Mouse (Mus musculus) heart, postnatal 4 days (tissue): Measurements from ENCODE around the gene Gm21985. TPM values are rescaled to one million over a fixed set of nuclear protein-coding genes. Genes with fewer than 3 reads are reported as not detected.

Source experiments
- DNase-seq: peaks from one replicate; pipeline ENCODE4 v3.0.0; 2021
- total RNA-seq, 2 experiments: library from RNA; stranded (reverse); gene quantifications; 2 replicates each; pipeline ENCODE4 v1.2.3; 2021

The Gm21985 gene
- not detected for total RNA-seq

GRCm38 (mm10) chr2:112266242-112266592 is at the start of gene Gm21985:
Gene Gm21985 (plus strand): TSS chr2:112266314.
- peak; percentile 74 for DNase-seq

- DNase-seq: no peak
These were observed 48.5 kb upstream of the Gm21985 start for GRCm38 (mm10) chr2:112217614-112218013.

DNA sequence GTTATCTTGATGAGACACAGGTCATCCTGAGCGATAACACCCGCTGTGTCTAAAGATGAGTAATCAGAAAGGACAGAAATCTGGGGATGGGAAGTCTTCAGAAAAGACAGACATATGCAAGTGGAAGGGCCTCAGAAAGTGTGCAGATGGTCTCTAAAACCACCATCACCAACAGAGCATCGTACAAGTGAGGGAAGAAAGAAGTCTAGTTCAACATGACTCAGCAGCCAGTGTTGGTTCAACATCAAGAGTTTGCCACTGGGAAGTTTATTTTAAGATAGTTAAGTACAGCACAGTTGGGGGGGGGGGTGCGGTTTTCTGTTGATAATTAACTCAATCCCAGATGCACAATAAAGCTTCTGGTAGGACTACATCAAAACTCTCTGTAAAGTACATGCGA is 45.2 kb upstream of the Gm21985 start:
- DNase-seq: no peak

DNA sequence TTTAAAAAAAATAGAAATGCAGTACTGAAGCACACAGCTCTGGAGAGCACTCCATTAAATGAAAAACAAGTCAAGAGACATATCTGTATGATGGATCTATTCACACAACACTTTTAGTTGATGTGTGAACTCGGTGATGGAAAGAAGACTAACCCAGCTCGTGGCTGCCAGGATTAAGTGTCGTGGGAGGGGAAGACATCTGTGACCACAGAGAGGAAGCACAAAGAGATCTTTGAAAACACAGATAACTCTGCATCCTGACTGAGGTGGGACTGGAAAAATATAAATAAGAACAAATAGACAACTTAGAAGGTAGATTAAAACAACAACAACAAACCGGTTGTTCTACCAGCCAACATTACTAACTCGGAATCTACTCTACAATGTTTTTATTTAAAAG is 43.5 kb upstream of the Gm21985 start:
- DNase-seq: no peak

DNA sequence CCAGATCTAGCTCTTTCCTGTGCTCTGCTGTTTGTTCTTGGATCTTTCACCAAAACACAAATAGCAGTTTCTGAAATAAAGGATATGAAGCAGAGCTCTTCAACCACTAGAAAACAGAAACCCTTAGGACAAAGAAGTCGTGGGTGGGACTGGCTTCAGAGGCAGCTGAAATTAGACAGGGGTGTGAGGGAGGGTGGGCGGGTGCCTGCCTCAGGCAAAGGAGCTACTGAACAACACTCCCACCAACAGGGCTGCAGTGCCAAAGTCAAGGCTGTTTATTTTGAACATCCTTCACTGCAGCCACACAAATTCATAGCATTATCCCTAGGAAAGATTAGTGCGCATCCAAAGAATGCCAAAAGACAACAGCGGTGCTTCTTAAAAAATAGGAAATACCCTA is 41.8 kb upstream of the Gm21985 start:
- no peak for DNase-seq

GRCm38 (mm10) chr2:112232623-112233022 is 33.5 kb upstream of the Gm21985 start:
- no peak for DNase-seq

GRCm38 (mm10) chr2:112236620-112237019 is 29.5 kb upstream of the Gm21985 start:
- DNase-seq: no peak

- no peak for DNase-seq
These were observed 28.1 kb upstream of the Gm21985 start for GRCm38 (mm10) chr2:112238006-112238405.

DNA sequence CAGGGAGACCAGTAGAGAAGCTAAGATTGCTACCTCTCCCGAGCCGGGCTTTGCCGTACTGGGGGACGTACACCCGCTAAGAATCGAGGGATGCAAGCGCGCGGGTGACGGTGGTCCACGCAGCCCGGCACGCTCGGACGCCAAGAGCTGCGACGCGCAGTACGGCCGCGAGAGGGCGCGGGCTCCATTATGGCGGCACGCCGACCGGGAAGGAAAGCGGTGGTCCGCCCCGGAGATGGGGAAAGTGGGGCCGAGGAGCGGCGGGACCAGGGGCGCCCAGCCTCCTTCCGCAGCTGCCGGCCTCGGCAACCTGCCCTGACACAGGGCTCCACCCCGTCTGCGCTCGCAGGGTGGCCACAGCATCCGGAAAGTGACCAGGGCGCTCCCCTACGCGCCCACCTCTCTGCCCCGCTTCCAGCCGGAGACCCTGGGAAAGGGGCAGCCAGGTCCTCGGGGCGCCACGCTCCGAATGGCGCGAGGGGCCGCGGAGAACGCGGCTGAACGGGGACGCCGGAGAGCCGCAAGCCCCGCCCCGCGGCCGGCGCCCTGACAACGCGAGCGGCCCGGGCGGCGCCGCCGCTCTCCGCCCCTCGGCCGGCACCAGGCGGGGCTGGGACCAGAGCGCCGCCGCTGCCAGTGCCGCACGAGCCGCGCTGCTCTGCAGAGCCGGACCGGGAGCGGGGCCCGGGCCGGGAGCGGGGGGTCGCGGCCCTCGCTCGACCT is 26.7 kb upstream of the Gm21985 start, which contains the start of gene Lpcat4:
Gene Lpcat4, plus strand, starts transcription at position 257 of the 723 bp plus-strand sequence.
- DNase-seq: peak; percentile 95

DNA sequence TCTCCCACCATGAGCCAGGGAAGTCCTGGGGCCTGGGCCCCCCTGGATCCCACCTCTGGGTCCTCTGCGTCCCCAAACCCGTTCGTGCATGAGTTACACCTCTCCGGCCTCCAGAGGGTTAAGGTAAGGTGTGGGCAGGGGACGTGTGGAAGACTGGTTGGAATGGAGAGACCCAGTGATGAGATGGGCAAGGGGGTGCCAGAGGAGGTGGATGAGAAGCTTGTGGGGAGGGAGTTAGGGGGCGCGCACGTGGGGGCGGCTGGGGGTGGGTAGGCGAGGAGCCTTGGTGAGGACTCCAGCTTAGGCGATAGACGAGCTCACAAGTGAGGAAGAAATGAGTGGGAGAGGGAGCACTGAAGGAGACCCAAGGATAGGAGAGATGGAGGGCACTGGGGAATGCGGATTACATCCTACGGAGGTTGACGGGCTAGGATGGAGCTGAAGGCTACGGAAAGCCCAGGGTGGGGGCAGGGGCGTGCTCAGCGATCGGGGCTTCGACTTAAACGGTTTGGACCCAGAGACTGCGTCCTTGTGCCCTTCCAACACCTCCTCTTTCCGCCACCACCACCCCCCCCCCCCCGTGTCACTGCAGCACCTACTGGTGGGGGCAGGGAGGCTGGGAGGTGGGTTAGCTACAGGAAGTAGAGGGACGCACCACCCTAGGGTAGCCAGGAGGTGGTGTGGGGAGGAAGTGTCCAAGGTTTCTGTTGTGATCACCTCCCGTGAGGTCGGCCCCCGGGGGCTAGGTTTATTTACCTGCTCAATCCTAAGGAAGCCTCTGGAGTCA is 26.0 kb upstream of the Gm21985 start:
- peak; percentile 20 for DNase-seq

DNA sequence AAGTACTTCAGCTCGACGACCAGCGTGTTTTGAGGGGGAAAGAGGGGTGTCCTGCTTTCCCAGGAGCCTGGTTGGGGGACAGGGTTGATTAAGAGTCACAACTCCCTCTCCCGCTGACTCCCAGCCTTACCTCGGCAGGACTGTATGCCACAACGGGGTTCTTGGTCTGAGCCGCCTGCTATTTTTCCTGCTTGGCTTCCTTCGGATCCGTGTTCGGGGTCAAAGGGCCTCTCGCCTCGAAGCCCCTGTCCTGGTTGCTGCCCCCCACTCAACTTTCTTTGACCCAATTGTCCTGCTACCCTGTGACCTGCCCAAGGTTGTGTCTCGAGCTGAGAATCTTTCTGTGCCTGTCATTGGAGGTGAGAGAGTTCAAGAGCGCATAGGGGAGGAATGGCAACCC is 24.3 kb upstream of the Gm21985 start:
- no peak for DNase-seq

GRCm38 (mm10) chr2:112245307-112245706 is 20.8 kb upstream of the Gm21985 start:
- no peak for DNase-seq

- DNase-seq: no peak
These were observed 19.9 kb upstream of the Gm21985 start for GRCm38 (mm10) chr2:112246193-112246592.

- no peak for DNase-seq
These were observed 18.8 kb upstream of the Gm21985 start for GRCm38 (mm10) chr2:112247323-112247722.

GRCm38 (mm10) chr2:112249780-112250453 is 16.2 kb upstream of the Gm21985 start:
- DNase-seq: no peak

DNA sequence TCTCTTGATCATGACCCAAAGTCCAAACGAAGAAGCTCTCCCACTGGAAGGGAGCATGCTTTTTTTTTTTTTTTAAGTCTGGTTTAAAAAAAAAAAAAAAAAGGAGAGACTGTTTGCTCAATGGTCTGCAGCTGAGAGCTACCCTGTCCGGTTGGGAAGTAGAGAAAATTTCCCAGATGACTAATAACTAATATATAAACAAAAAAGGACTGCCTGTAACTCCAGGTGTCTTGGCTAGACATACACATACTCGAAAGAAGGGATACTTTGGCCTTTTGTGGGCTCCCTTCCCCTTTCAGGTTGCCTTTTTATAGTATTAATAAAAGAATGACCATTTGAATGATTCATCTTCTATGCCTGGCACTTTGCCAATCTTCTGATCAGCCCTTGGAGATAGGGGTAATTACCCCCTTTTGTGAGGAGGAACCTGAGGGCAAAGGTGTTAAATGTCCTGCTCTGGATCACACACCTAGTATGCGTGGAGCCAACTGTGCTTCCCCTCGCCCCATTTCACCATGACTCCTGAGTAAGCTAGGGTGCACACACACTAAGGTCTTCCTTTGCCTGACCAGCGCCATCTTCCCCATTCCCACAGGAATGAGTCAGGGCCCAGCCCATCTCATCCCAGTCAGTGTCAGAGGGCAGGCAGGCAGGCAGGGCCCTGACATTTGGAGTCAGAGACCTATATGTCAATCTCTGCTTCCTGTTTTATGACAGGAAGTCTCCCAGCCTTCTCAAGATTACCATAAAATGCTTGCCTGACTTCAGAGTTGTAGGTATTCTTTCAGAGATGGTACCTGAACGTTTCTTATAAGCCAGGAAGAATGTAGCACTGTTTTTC is 11.2 kb upstream of the Gm21985 start:
- DNase-seq: no peak

DNA sequence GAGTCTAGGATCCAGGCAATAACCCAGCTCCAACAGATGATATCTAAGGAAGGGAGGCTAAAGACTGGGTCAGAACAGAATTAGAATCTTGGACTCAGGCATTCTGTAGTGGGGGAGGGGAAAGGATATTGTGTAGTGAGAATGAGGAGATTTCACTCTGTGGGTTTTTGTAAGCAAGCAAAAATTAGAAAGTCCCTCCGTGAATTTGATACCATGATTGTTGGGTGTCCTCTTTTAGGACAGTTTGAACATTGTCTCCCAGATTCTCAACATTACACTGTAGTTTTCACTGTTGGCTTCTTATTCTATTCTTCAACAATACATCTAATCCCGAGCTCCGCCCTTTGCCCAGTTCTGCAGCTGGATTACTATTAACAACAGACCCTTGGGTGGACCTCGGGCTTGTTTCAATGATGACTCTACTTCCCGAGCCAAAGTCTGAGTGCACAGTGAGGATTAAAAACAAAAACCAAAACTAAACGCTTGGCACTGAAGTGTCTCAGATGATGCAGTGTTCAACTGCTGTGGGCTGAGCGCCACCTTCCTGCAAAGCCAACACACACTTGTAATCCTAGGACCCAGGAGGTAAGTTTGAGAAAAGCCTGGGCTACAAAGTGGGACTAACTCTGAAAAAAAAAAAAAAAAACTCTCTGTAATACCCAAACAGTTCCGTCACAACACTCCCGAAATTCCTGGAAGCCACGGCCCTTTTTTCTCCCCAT is 6.7 kb upstream of the Gm21985 start, which contains the start of gene Nutm1:
Gene Nutm1, minus strand, starts transcription at position 51 of the 722 bp plus-strand sequence.
- DNase-seq: no peak

DNA sequence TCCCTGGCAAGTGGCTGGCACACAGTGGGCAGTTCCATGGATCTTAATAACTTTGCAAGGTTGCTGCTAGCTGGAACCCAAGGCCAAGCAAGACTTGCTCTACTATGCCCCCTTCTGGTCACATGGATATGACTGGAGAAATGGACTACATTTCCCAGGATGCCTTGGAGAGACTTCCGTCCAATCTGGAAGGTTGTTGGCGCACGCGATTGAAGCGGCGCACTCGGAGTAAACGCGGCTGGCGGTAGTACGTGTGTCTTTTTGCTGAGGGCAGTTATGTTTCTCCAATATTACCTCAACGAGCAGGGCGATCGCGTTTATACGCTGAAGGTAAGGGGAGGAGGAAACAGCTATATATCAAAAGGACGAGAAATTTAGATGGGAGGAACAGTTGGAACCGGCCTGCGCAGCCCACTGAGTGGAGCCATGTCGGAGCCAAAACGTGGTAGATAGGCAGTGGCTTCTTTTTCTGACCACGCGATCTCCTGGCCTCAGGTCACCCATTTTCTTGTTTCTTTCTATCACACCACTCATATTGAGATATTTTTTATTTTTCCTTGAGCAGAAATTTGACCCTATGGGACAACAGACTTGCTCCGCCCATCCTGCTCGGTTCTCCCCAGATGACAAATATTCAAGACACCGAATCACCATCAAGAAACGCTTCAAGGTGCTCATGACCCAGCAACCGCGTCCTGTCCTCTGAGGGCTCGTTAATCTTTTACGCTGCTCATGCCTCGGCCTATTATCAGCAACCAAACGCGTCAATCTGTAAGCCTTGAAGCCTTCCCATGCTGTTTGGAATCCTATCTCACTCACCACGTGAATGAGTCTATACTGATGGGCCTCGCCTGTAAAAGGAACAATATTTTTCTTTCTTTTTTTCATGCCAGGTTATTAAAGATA is 4.1 kb upstream of the Gm21985 start, which contains the start of gene Nop10:
Gene Nop10, plus strand, starts transcription at position 179 of the 906 bp plus-strand sequence.
- peak; percentile 82 for DNase-seq

- no peak for DNase-seq
These were observed 3.3 kb upstream of the Gm21985 start for GRCm38 (mm10) chr2:112262779-112263295.

GRCm38 (mm10) chr2:112264364-112264763 is 1.8 kb upstream of the Gm21985 start:
- DNase-seq: no peak
